Comparison of ENCODE assay signal across 8 mouse cellular contexts in the genomic region with DNA sequence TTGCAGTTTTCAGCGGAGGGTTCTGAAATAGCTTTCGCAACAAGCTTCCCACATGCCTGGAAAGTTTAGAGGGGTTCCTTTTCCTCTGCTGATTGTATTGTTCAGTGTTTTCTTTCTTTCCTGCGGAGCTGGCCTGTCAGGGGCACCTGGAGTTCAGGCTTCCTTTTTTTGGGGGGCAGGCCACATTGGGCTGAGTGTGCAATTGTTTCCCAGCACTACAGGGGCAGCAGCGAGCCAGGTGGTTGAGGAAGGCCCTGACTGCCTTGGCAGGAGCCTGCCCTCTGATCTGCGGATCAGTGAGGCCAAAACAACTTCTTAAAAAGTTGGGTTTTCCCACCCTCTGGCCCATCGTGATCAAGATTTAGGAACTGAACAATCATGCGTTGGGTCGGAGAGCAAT. TPM values are rescaled to one million over a fixed set of nuclear protein-coding genes. Genes with fewer than 3 reads are reported as not detected.
DNase-seq lines count a peak whose midpoint lies in the region; ATAC-seq and TF ChIP-seq lines count a peak whose summit lies in the region.

No protein-coding gene starts in this region.

- peak overlapping the region; percentile 44; the same call in 1 of the 2 replicates for H3K27ac ChIP-seq in forebrain, embryonic 10.5 days
- no peak overlapping the region for H3K27ac ChIP-seq in forebrain, embryonic 11.5 days (ENCODE audit: low read depth, low read length)
- 0 out of 2 replicates have a peak overlapping the region, but pooled peaks have one; percentile 20 for H3K27ac ChIP-seq in intestine, embryonic 15.5 days
- peak overlapping the region; percentile 54 for H3K27ac ChIP-seq in lung, embryonic 15.5 days

- H3K36me3 ChIP-seq in forebrain, embryonic 10.5 days (replicated peaks): 0 out of 2 replicates have a peak, but pooled peaks cover 5% of the 10 kb centered on the region
- no peaks in the 10 kb centered on the region for H3K36me3 ChIP-seq in forebrain, embryonic 11.5 days (ENCODE audit: control insufficient read depth, insufficient read depth, low read length)
- no peaks in the 10 kb centered on the region for H3K36me3 ChIP-seq in intestine, embryonic 15.5 days
- no peaks in the 10 kb centered on the region for H3K36me3 ChIP-seq in lung, embryonic 15.5 days

- peak overlapping the region; percentile 18 for H3K4me3 ChIP-seq in forebrain, embryonic 10.5 days
- no peak overlapping the region for H3K4me3 ChIP-seq in forebrain, embryonic 11.5 days (ENCODE audit: low read depth, low read length)
- H3K4me3 ChIP-seq in intestine, embryonic 15.5 days (replicated peaks): no peak overlapping the region
- peak overlapping the region; percentile 10; the same call in 1 of the 2 replicates for H3K4me3 ChIP-seq in lung, embryonic 15.5 days

- no peak overlapping the region for H3K9ac ChIP-seq in forebrain, embryonic 11.5 days (ENCODE audit: low read length)
- no peak overlapping the region for H3K9ac ChIP-seq in intestine, embryonic 15.5 days
- no peak overlapping the region for H3K9ac ChIP-seq in lung, embryonic 15.5 days

- H3K4me1 ChIP-seq in forebrain, embryonic 10.5 days: peaks cover 87% of the 10 kb centered on the region
- peaks cover 7% of the 10 kb centered on the region; the same call in 1 of the 2 replicates for H3K4me1 ChIP-seq in forebrain, embryonic 11.5 days (replicated peaks; ENCODE audit: control insufficient read depth, insufficient read depth, low read length)
- peaks cover 11% of the 10 kb centered on the region for H3K4me1 ChIP-seq in intestine, embryonic 15.5 days (replicated peaks)
- H3K4me1 ChIP-seq in lung, embryonic 15.5 days: peaks cover 63% of the 10 kb centered on the region

- H3K9me3 ChIP-seq in forebrain, embryonic 10.5 days: no peaks in the 10 kb centered on the region
- no peaks in the 10 kb centered on the region; the same call in 1 of the 2 replicates for H3K9me3 ChIP-seq in forebrain, embryonic 11.5 days (ENCODE audit: control insufficient read depth, low read length)
- H3K9me3 ChIP-seq in intestine, embryonic 15.5 days: no peaks in the 10 kb centered on the region
- no peaks in the 10 kb centered on the region for H3K9me3 ChIP-seq in lung, embryonic 15.5 days

- no peak for ATAC-seq in forebrain, embryonic 11.5 days (replicated peaks; ENCODE audit: low FRiP score)
- ATAC-seq in intestine, embryonic 15.5 days: no peak
- no peak for ATAC-seq in lung, embryonic 15.5 days (ENCODE audit: borderline replicate concordance, extremely low read depth, low FRiP score, low TSS enrichment)

- H3K4me2 ChIP-seq in forebrain, embryonic 11.5 days (ENCODE audit: low read depth, low read length, severe bottlenecking): no peak overlapping the region
- peak overlapping the region; percentile 45 for H3K4me2 ChIP-seq in intestine, embryonic 15.5 days (replicated peaks)
- H3K4me2 ChIP-seq in lung, embryonic 15.5 days: peak overlapping the region; percentile 45

- TF ChIP-seq POLR2A in brain, embryonic 14.5 days (IDR thresholded peaks at IDR 0.05; ENCODE audit: borderline replicate concordance, extremely low read depth, insufficient read depth, insufficient read length, poor library complexity, severe bottlenecking): no peak

- H3K27me3 ChIP-seq in forebrain, embryonic 10.5 days (ENCODE audit: poor library complexity, severe bottlenecking): peaks cover 98% of the 10 kb centered on the region
- peaks cover 15% of the 10 kb centered on the region for H3K27me3 ChIP-seq in forebrain, embryonic 11.5 days (ENCODE audit: control insufficient read depth, insufficient read depth, low read length)
- H3K27me3 ChIP-seq in intestine, embryonic 15.5 days (replicated peaks): no peaks in the 10 kb centered on the region
- H3K27me3 ChIP-seq in lung, embryonic 15.5 days: no peaks in the 10 kb centered on the region

- DNase-seq in forebrain, embryonic 10.5 days (ENCODE audit: extremely low spot score, low spot score): no peak
- DNase-seq in forebrain, embryonic 11.5 days (ENCODE audit: low spot score): no peak
- no peak for DNase-seq in brain, embryonic 14.5 days (ENCODE audit: low read depth)
- no peak for DNase-seq in urinary bladder, postnatal 36 days (ENCODE audit: low spot score in 2 of 2)
- no peak for DNase-seq in layer of hippocampus, adult 9-10 months (ENCODE audit: low spot score)
- DNase-seq in frontal cortex, postnatal 25 days (ENCODE audit: low spot score in 2 of 2): no peak

- WGBS in forebrain, embryonic 10.5 days: 36% methylated on average over 8 of the region's 8 CpGs
- 41% methylated on average over 7 of the region's 8 CpGs for WGBS in forebrain, embryonic 11.5 days
- WGBS in intestine, embryonic 15.5 days: 51% methylated on average over 8 of the region's 8 CpGs
- WGBS in lung, embryonic 15.5 days: 45% methylated on average over 8 of the region's 8 CpGs

- 0 out of 2 replicates have a peak, but pooled peaks have one; percentile 12 for TF ChIP-seq CTCF in brain, embryonic 14.5 days (IDR thresholded peaks at IDR 0.05; ENCODE audit: borderline replicate concordance, extremely low read depth, insufficient read depth, insufficient read length)

RNA-seq across cellular contexts. Expression of a gene that starts 5.6 kb away (rescaled TPM):
- polyA plus RNA-seq in forebrain, embryonic 10.5 days (2016; fragmentation: Nextera tagmentation; extraction: Ambion mirVana): 21.0 and 22.0 TPM in 2 replicates
- polyA plus RNA-seq in forebrain, embryonic 11.5 days (2014; fragmentation: Nextera tagmentation; extraction: Ambion mirVana): 24.2 and 24.7 TPM in 2 replicates
- 14.9 and 19.3 TPM in 2 replicates for polyA plus RNA-seq in brain, embryonic 14.5 days (2012; rRNA removed)
- 19.4 and 19.8 TPM in 2 replicates for polyA plus RNA-seq in intestine, embryonic 15.5 days (2015; fragmentation: Nextera tagmentation; extraction: Ambion mirVana)
- 53.7 and 56.7 TPM in 2 replicates for polyA plus RNA-seq in lung, embryonic 15.5 days (2015; fragmentation: Nextera tagmentation; extraction: Ambion mirVana)

Comparison
In these comparisons a context has a peak if more than half of its experiments do, and no peak if none do; other contexts are left out.
1. H3K4me3 ChIP-seq: peak in forebrain, embryonic 10.5 days (single experiment) and lung, embryonic 15.5 days (single experiment); none in forebrain, embryonic 11.5 days (single experiment) and intestine, embryonic 15.5 days (single experiment).